Mouse (Mus musculus): Measurements from ENCODE around the gene Tcea3. TPM values are rescaled to one million over a fixed set of nuclear protein-coding genes. Genes with fewer than 3 reads are reported as not detected.
A peak's percentile ranks its signal among the peaks of the same experiment; 100 is the strongest.

Gene Tcea3
- polyA plus RNA-seq (2015; fragmentation: Nextera tagmentation; extraction: Ambion mirVana), result 8.1 and 9.0 TPM in 2 replicates

GRCm38 (mm10) chr4:136247729-136248463 is at the start of gene Tcea3:
Gene Tcea3 (plus strand): TSS chr4:136247729.
- H3K4me3 ChIP-seq, result peak within 1 kb of the TSS; percentile 53
- peaks cover 84% of the 10 kb centered on the region for H3K27me3 ChIP-seq
- H3K4me2 ChIP-seq (replicated peaks), result peak within 1 kb of the TSS; percentile 97
- peaks cover 23% of the 10 kb centered on the region for H3K36me3 ChIP-seq
- no peak within 1 kb of the TSS for H3K27ac ChIP-seq
- no peaks in the 10 kb centered on the region for H3K9me3 ChIP-seq
- under 1% methylated on average over 46 of the region's 46 CpGs for WGBS
- peaks cover 48% of the 10 kb centered on the region for H3K4me1 ChIP-seq
- ATAC-seq (ENCODE audit: low FRiP score, low read depth), result peak; percentile 31; the same call in 1 of the 2 replicates
- H3K9ac ChIP-seq, result peak within 1 kb of the TSS; percentile 65

GRCm38 (mm10) chr4:136198846-136199245 is 48.7 kb upstream of the Tcea3 start:
- Histone ChIP-seq H3K27ac (no peak overlapping the region), H3K9ac (no peak overlapping the region), H3K9me3 (no peaks in the 10 kb centered on the region), H3K4me3 (no peak overlapping the region), H3K4me1 (peaks cover 9% of the 10 kb centered on the region), H3K36me3 (peaks cover 6% of the 10 kb centered on the region), H3K27me3 (no peaks in the 10 kb centered on the region; the same call in 1 of the 2 replicates), H3K4me2 (replicated peaks) (no peak overlapping the region)
- ATAC-seq (ENCODE audit: low FRiP score, low read depth), result no peak
- WGBS, result 80% methylated on average over 7 of the region's 7 CpGs

- ATAC-seq (ENCODE audit: low FRiP score, low read depth), result no peak
- Histone ChIP-seq H3K27ac (no peak overlapping the region), H3K4me1 (peaks cover 9% of the 10 kb centered on the region), H3K36me3 (no peaks in the 10 kb centered on the region), H3K9ac (no peak overlapping the region), H3K4me2 (replicated peaks) (no peak overlapping the region), H3K9me3 (no peaks in the 10 kb centered on the region), H3K4me3 (no peak overlapping the region), H3K27me3 (no peaks in the 10 kb centered on the region; the same call in 1 of the 2 replicates)
- 33% methylated on average over 9 of the region's 9 CpGs for WGBS
These were observed 47.8 kb upstream of the Tcea3 start for GRCm38 (mm10) chr4:136199562-136200292.

- no peak for ATAC-seq (ENCODE audit: low FRiP score, low read depth)
- H3K27ac ChIP-seq, result no peak overlapping the region
- no peaks in the 10 kb centered on the region for H3K36me3 ChIP-seq
- WGBS, result 3% methylated on average over 9 of the region's 9 CpGs
- H3K27me3 ChIP-seq, result no peaks in the 10 kb centered on the region; the same call in 1 of the 2 replicates
- no peak overlapping the region for H3K4me2 ChIP-seq (replicated peaks)
- H3K9ac ChIP-seq, result no peak overlapping the region
- H3K4me3 ChIP-seq, result no peak overlapping the region
- H3K9me3 ChIP-seq, result no peaks in the 10 kb centered on the region
- peaks cover 19% of the 10 kb centered on the region for H3K4me1 ChIP-seq
These were observed 45.0 kb upstream of the Tcea3 start for GRCm38 (mm10) chr4:136202509-136202908.

- H3K9me3 ChIP-seq, result no peaks in the 10 kb centered on the region
- no peaks in the 10 kb centered on the region for H3K36me3 ChIP-seq
- no peak overlapping the region for H3K27ac ChIP-seq
- WGBS, result 78% methylated on average over 2 of the region's 2 CpGs
- no peaks in the 10 kb centered on the region; the same call in 1 of the 2 replicates for H3K27me3 ChIP-seq
- H3K4me3 ChIP-seq, result no peak overlapping the region
- H3K9ac ChIP-seq, result no peak overlapping the region
- no peak overlapping the region for H3K4me2 ChIP-seq (replicated peaks)
- ATAC-seq (ENCODE audit: low FRiP score, low read depth), result no peak
- H3K4me1 ChIP-seq, result peaks cover 31% of the 10 kb centered on the region
These were observed 42.8 kb upstream of the Tcea3 start for GRCm38 (mm10) chr4:136204775-136205174.

- H3K27ac ChIP-seq, result peak within 1 kb of the TSS; percentile 84
- peak within 1 kb of the TSS; percentile 83 for H3K9ac ChIP-seq
- H3K9me3 ChIP-seq, result no peaks in the 10 kb centered on the region
- ATAC-seq (ENCODE audit: low FRiP score, low read depth), result peak; percentile 92
- no peaks in the 10 kb centered on the region; the same call in 1 of the 2 replicates for H3K27me3 ChIP-seq
- peak within 1 kb of the TSS; percentile 75 for H3K4me3 ChIP-seq
- WGBS, result under 1% methylated on average over 50 of the region's 54 CpGs
- peaks cover 31% of the 10 kb centered on the region for H3K4me1 ChIP-seq
- H3K4me2 ChIP-seq (replicated peaks), result peak within 1 kb of the TSS; percentile 92
- peaks cover 7% of the 10 kb centered on the region for H3K36me3 ChIP-seq
These were observed 41.3 kb upstream of the Tcea3 start, which contains the start of gene Asap3 for GRCm38 (mm10) chr4:136206033-136206893. Gene Asap3 (plus strand): TSS chr4:136206365.

- Histone ChIP-seq H3K9ac (peak overlapping the region; percentile 83), H3K4me1 (peaks cover 31% of the 10 kb centered on the region), H3K27me3 (no peaks in the 10 kb centered on the region; the same call in 1 of the 2 replicates), H3K9me3 (no peaks in the 10 kb centered on the region), H3K36me3 (peaks cover 7% of the 10 kb centered on the region), H3K4me3 (peak overlapping the region; percentile 75), H3K27ac (peak overlapping the region; percentile 84), H3K4me2 (replicated peaks) (peak overlapping the region; percentile 92)
- no peak for ATAC-seq (ENCODE audit: low FRiP score, low read depth)
- under 1% methylated on average over 6 of the region's 6 CpGs for WGBS
These were observed 40.6 kb upstream of the Tcea3 start for GRCm38 (mm10) chr4:136206943-136207342.

GRCm38 (mm10) chr4:136210931-136211330 is 36.6 kb upstream of the Tcea3 start:
- Histone ChIP-seq H3K4me1 (peaks cover 36% of the 10 kb centered on the region), H3K27ac (no peak overlapping the region), H3K27me3 (no peaks in the 10 kb centered on the region), H3K36me3 (peaks cover 20% of the 10 kb centered on the region), H3K9ac (no peak overlapping the region), H3K9me3 (no peaks in the 10 kb centered on the region), H3K4me2 (replicated peaks) (no peak overlapping the region), H3K4me3 (no peak overlapping the region)
- WGBS, result 81% methylated on average over 9 of the region's 9 CpGs
- ATAC-seq (ENCODE audit: low FRiP score, low read depth), result no peak

GRCm38 (mm10) chr4:136213629-136214028 is 33.9 kb upstream of the Tcea3 start:
- Histone ChIP-seq H3K4me2 (replicated peaks) (no peak overlapping the region), H3K4me3 (no peak overlapping the region), H3K27me3 (no peaks in the 10 kb centered on the region), H3K9ac (no peak overlapping the region), H3K4me1 (peaks cover 41% of the 10 kb centered on the region), H3K27ac (no peak overlapping the region), H3K9me3 (no peaks in the 10 kb centered on the region), H3K36me3 (peaks cover 20% of the 10 kb centered on the region)
- no peak for ATAC-seq (ENCODE audit: low FRiP score, low read depth)
- WGBS, result 64% methylated on average over 7 of the region's 7 CpGs

- H3K36me3 ChIP-seq, result peaks cover 20% of the 10 kb centered on the region
- WGBS, result 87% methylated on average over 8 of the region's 8 CpGs
- H3K9me3 ChIP-seq, result no peaks in the 10 kb centered on the region
- H3K4me3 ChIP-seq, result no peak overlapping the region
- ATAC-seq (ENCODE audit: low FRiP score, low read depth), result no peak
- H3K27me3 ChIP-seq, result no peaks in the 10 kb centered on the region
- peaks cover 50% of the 10 kb centered on the region for H3K4me1 ChIP-seq
- H3K27ac ChIP-seq, result no peak overlapping the region
- no peak overlapping the region for H3K4me2 ChIP-seq (replicated peaks)
- H3K9ac ChIP-seq, result no peak overlapping the region
These were observed 32.7 kb upstream of the Tcea3 start for GRCm38 (mm10) chr4:136214828-136215227.

- 84% methylated on average over 8 of the region's 8 CpGs for WGBS
- ATAC-seq (ENCODE audit: low FRiP score, low read depth), result no peak
- no peaks in the 10 kb centered on the region for H3K27me3 ChIP-seq
- H3K4me2 ChIP-seq (replicated peaks), result no peak overlapping the region
- peaks cover 58% of the 10 kb centered on the region for H3K4me1 ChIP-seq
- H3K36me3 ChIP-seq, result peaks cover 19% of the 10 kb centered on the region
- no peak overlapping the region for H3K27ac ChIP-seq
- H3K9me3 ChIP-seq, result no peaks in the 10 kb centered on the region
- 0 out of 2 replicates have a peak overlapping the region, but pooled peaks have one; percentile 13 for H3K9ac ChIP-seq
- H3K4me3 ChIP-seq, result no peak overlapping the region
These were observed 32.0 kb upstream of the Tcea3 start for GRCm38 (mm10) chr4:136215576-136215975.

All from limb, embryonic 13.5 days (tissue).